Mouse (Mus musculus): ENCODE data around the gene Ppp1r3d.

Ppp1r3d gene

GRCm38 (mm10) chr2:178413481-178414260, 601 bp downstream of the Ppp1r3d start:
- no peak for DNase-seq (ENCODE audit: low read depth, low spot score)

- DNase-seq (ENCODE audit: low read depth, low spot score) = no peak
Observed at GRCm38 (mm10) chr2:178413081-178413480, 1.2 kb downstream of the Ppp1r3d start.

- no peak for DNase-seq (ENCODE audit: low read depth, low spot score)
Observed at GRCm38 (mm10) chr2:178412598-178412997, 1.7 kb downstream of the Ppp1r3d start.

GRCm38 (mm10) chr2:178410286-178410685, 4.0 kb downstream of the Ppp1r3d start:
- no peak for DNase-seq (ENCODE audit: low read depth, low spot score)

GRCm38 (mm10) chr2:178409024-178409423, 5.2 kb downstream of the Ppp1r3d start:
- DNase-seq (ENCODE audit: low read depth, low spot score) = no peak

GRCm38 (mm10) chr2:178407053-178407815, 7.0 kb downstream of the Ppp1r3d start, which contains the start of gene Sycp2:
TSS of gene Sycp2 (minus strand) at chr2:178407685.
- no peak for DNase-seq (ENCODE audit: low read depth, low spot score)

Data from embryo, embryonic 11.5 days (tissue).